Mouse (Mus musculus): ENCODE data around the gene Arl4d. TPM values are rescaled to one million over a fixed set of nuclear protein-coding genes. Genes with fewer than 3 reads are reported as not detected.

Gene Arl4d
- polyA plus RNA-seq, 1 experiment = 5.0 TPM

GRCm38 (mm10) chr11:101704081-101704480 is 38.7 kb downstream of the Arl4d start:
- H3K36me3 ChIP-seq (ENCODE audit: control insufficient read depth, insufficient read depth, low read length) = no peaks in the 10 kb centered on the region
- peaks cover 9% of the 10 kb centered on the region for H3K4me1 ChIP-seq (replicated peaks; ENCODE audit: control insufficient read depth, insufficient read depth, low read length)
- DNase-seq = no peak
- no peak overlapping the region for H3K27ac ChIP-seq (ENCODE audit: control insufficient read depth, insufficient read depth, low read length)
- WGBS = 91% methylated on average over 5 of the region's 5 CpGs
- TF ChIP-seq POLR2A (IDR thresholded peaks at IDR 0.05; ENCODE audit: control insufficient read depth, extremely low read depth, insufficient read depth, low read length, poor library complexity) = no peak
- TF ChIP-seq CTCF (IDR thresholded peaks at IDR 0.05; ENCODE audit: borderline replicate concordance, control insufficient read depth, extremely low read depth, insufficient read depth, low read length, poor library complexity) = no peak
- H3K4me3 ChIP-seq (ENCODE audit: control insufficient read depth, insufficient read depth, low read length) = no peak overlapping the region
- no peaks in the 10 kb centered on the region for H3K27me3 ChIP-seq (ENCODE audit: control insufficient read depth, insufficient read depth, low read length)

GRCm38 (mm10) chr11:101706764-101707448 is 41.6 kb downstream of the Arl4d start:
- Histone ChIP-seq H3K27me3 (ENCODE audit: control insufficient read depth, insufficient read depth, low read length) (no peaks in the 10 kb centered on the region), H3K4me1 (replicated peaks; ENCODE audit: control insufficient read depth, insufficient read depth, low read length) (no peaks in the 10 kb centered on the region), H3K4me3 (ENCODE audit: control insufficient read depth, insufficient read depth, low read length) (no peak overlapping the region), H3K27ac (ENCODE audit: control insufficient read depth, insufficient read depth, low read length) (no peak overlapping the region), H3K36me3 (ENCODE audit: control insufficient read depth, insufficient read depth, low read length) (no peaks in the 10 kb centered on the region)
- no peak for DNase-seq
- no peak for TF ChIP-seq CTCF (IDR thresholded peaks at IDR 0.05; ENCODE audit: borderline replicate concordance, control insufficient read depth, extremely low read depth, insufficient read depth, low read length, poor library complexity)
- no peak for TF ChIP-seq POLR2A (IDR thresholded peaks at IDR 0.05; ENCODE audit: control insufficient read depth, extremely low read depth, insufficient read depth, low read length, poor library complexity)
- WGBS = 97% methylated on average over 10 of the region's 10 CpGs

- Histone ChIP-seq H3K27me3 (ENCODE audit: control insufficient read depth, insufficient read depth, low read length) (no peaks in the 10 kb centered on the region), H3K4me1 (replicated peaks; ENCODE audit: control insufficient read depth, insufficient read depth, low read length) (no peaks in the 10 kb centered on the region), H3K36me3 (ENCODE audit: control insufficient read depth, insufficient read depth, low read length) (no peaks in the 10 kb centered on the region), H3K27ac (ENCODE audit: control insufficient read depth, insufficient read depth, low read length) (no peak overlapping the region), H3K4me3 (ENCODE audit: control insufficient read depth, insufficient read depth, low read length) (no peak overlapping the region)
- WGBS = 36% methylated on average over 5 of the region's 5 CpGs
- no peak for TF ChIP-seq POLR2A (IDR thresholded peaks at IDR 0.05; ENCODE audit: control insufficient read depth, extremely low read depth, insufficient read depth, low read length, poor library complexity)
- TF ChIP-seq CTCF (IDR thresholded peaks at IDR 0.05; ENCODE audit: borderline replicate concordance, control insufficient read depth, extremely low read depth, insufficient read depth, low read length, poor library complexity) = no peak
- no peak for DNase-seq
Observed at GRCm38 (mm10) chr11:101708482-101708881, 43.1 kb downstream of the Arl4d start.

GRCm38 (mm10) chr11:101712811-101713210 is 47.5 kb downstream of the Arl4d start:
- Histone ChIP-seq H3K27me3 (ENCODE audit: control insufficient read depth, insufficient read depth, low read length) (no peaks in the 10 kb centered on the region), H3K4me1 (replicated peaks; ENCODE audit: control insufficient read depth, insufficient read depth, low read length) (no peaks in the 10 kb centered on the region), H3K36me3 (ENCODE audit: control insufficient read depth, insufficient read depth, low read length) (no peaks in the 10 kb centered on the region), H3K27ac (ENCODE audit: control insufficient read depth, insufficient read depth, low read length) (no peak overlapping the region), H3K4me3 (ENCODE audit: control insufficient read depth, insufficient read depth, low read length) (no peak overlapping the region)
- TF ChIP-seq POLR2A (IDR thresholded peaks at IDR 0.05; ENCODE audit: control insufficient read depth, extremely low read depth, insufficient read depth, low read length, poor library complexity) = no peak
- no peak for TF ChIP-seq CTCF (IDR thresholded peaks at IDR 0.05; ENCODE audit: borderline replicate concordance, control insufficient read depth, extremely low read depth, insufficient read depth, low read length, poor library complexity)
- WGBS = 89% methylated on average over 9 of the region's 9 CpGs
- DNase-seq = no peak

GRCm38 (mm10) chr11:101714012-101714411 is 48.7 kb downstream of the Arl4d start:
- H3K4me1 ChIP-seq (replicated peaks; ENCODE audit: control insufficient read depth, insufficient read depth, low read length) = no peaks in the 10 kb centered on the region
- H3K36me3 ChIP-seq (ENCODE audit: control insufficient read depth, insufficient read depth, low read length) = no peaks in the 10 kb centered on the region
- no peak overlapping the region for H3K27ac ChIP-seq (ENCODE audit: control insufficient read depth, insufficient read depth, low read length)
- WGBS = 87% methylated on average over 7 of the region's 7 CpGs
- DNase-seq = no peak
- H3K27me3 ChIP-seq (ENCODE audit: control insufficient read depth, insufficient read depth, low read length) = no peaks in the 10 kb centered on the region
- no peak overlapping the region for H3K4me3 ChIP-seq (ENCODE audit: control insufficient read depth, insufficient read depth, low read length)
- TF ChIP-seq CTCF (IDR thresholded peaks at IDR 0.05; ENCODE audit: borderline replicate concordance, control insufficient read depth, extremely low read depth, insufficient read depth, low read length, poor library complexity) (no peak), POLR2A (IDR thresholded peaks at IDR 0.05; ENCODE audit: control insufficient read depth, extremely low read depth, insufficient read depth, low read length, poor library complexity) (no peak)

Other genes starting within 250 kb of the Arl4d start
- 33.4 and 37.2 TPM in 2 replicates for gene Aarsd1, start 247.9 kb upstream of the Arl4d start, polyA plus RNA-seq (2012; rRNA removed)
- 0.49 TPM in 1 of 2 replicates, not detected in the other for gene Gm27029, start 240.7 kb upstream of the Arl4d start, polyA plus RNA-seq (2012; rRNA removed)
- 27.4 and 28.5 TPM in 2 replicates for gene Rundc1, start 240.5 kb upstream of the Arl4d start, polyA plus RNA-seq (2012; rRNA removed)
- 1.3 and 3.1 TPM in 2 replicates for gene Ptges3l, start 240.2 kb upstream of the Arl4d start, polyA plus RNA-seq (2012; rRNA removed)
- 666 and 730 TPM in 2 replicates for gene Rpl27, start 223.2 kb upstream of the Arl4d start, polyA plus RNA-seq (2012; rRNA removed)
- 63.6 and 83.6 TPM in 2 replicates for gene Ifi35, start 217.1 kb upstream of the Arl4d start, polyA plus RNA-seq (2012; rRNA removed)
- gene Rnd2, start 200.5 kb upstream of the Arl4d start, polyA plus RNA-seq (2012; rRNA removed) = 3.5 and 4.3 TPM in 2 replicates
- gene Vat1, start 199.3 kb upstream of the Arl4d start, polyA plus RNA-seq (2012; rRNA removed) = 67.9 and 73.6 TPM in 2 replicates
- 4.3 and 6.0 TPM in 2 replicates for gene Brca1, start 113.6 kb upstream of the Arl4d start, polyA plus RNA-seq (2012; rRNA removed)
- 142 and 145 TPM in 2 replicates for gene Nbr1, start 113.4 kb upstream of the Arl4d start, polyA plus RNA-seq (2012; rRNA removed)
- 29.5 and 37.1 TPM in 2 replicates for gene Tmem106a, start 83.3 kb upstream of the Arl4d start, polyA plus RNA-seq (2012; rRNA removed)
- not detected in 2 replicates for gene Gm11634, start 66.3 kb upstream of the Arl4d start, polyA plus RNA-seq (2012; rRNA removed)
- 36.5 and 39.2 TPM in 2 replicates for gene Rdm1, start 38.3 kb upstream of the Arl4d start, polyA plus RNA-seq (2012; rRNA removed)
- 30.5 and 33.1 TPM in 2 replicates for gene Dhx8, start 67.4 kb downstream of the Arl4d start, polyA plus RNA-seq (2012; rRNA removed)
- gene Etv4, start 119.8 kb downstream of the Arl4d start, polyA plus RNA-seq (2012; rRNA removed) = 1.5 and 1.9 TPM in 2 replicates
- 1.9 and 2.1 TPM in 2 replicates for gene Meox1, start 228.8 kb downstream of the Arl4d start, polyA plus RNA-seq (2012; rRNA removed)

All from thymus, adult 2 months (tissue).